ENCODE assay signal across 13 mouse cellular contexts in the genomic region with DNA sequence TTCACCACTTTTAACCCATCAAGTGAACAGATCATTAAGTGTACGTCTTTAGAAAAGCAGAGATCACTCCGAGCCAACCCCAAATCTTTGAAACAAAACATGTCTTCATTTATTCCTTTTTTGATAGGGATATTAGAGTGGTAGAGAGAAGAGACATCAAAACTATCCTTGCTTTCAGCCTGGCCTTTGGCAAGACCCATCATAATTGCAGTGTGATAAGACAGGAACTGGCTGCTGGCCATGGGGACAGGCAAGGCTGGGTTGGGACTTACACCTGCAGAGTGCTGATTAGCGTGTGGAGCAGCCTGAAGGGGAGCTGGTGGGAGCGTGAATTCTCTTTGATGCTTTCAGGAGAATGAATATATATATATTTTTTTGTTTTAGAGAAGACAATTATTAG. TPM values are rescaled to one million over a fixed set of nuclear protein-coding genes. Genes with fewer than 3 reads are reported as not detected.
DNase-seq lines count a peak whose midpoint lies in the region; ATAC-seq lines count a peak whose summit lies in the region.
"Had no signal": no experiment of that assay in that cellular context is flagged by ENCODE, and none has a peak within 500 bp of the region (broad histone marks: within the 10 kb centered on the region; RNA-seq: fewer than 3 reads in every experiment).

No protein-coding gene starts in this region.

- H3K27me3 ChIP-seq in hindbrain, embryonic 10.5 days (ENCODE audit: insufficient read depth, poor library complexity, severe bottlenecking): peaks cover 33% of the 10 kb centered on the region
- H3K27me3 ChIP-seq in hindbrain, embryonic 11.5 days (ENCODE audit: control insufficient read depth, insufficient read depth, low read length): no peaks in the 10 kb centered on the region
- no peaks in the 10 kb centered on the region for H3K27me3 ChIP-seq in forebrain, embryonic 14.5 days (replicated peaks; ENCODE audit: control insufficient read depth, insufficient read depth, low read length)

- no peaks in the 10 kb centered on the region for H3K9me3 ChIP-seq in hindbrain, embryonic 10.5 days
- no peaks in the 10 kb centered on the region for H3K9me3 ChIP-seq in hindbrain, embryonic 11.5 days (ENCODE audit: control insufficient read depth, low read length)
- no peaks in the 10 kb centered on the region for H3K9me3 ChIP-seq in forebrain, embryonic 14.5 days (replicated peaks; ENCODE audit: control insufficient read depth, low read length)

- H3K27ac ChIP-seq in hindbrain, embryonic 10.5 days: 0 out of 2 replicates have a peak overlapping the region, but pooled peaks have one; percentile 60
- no peak overlapping the region for H3K27ac ChIP-seq in hindbrain, embryonic 11.5 days (ENCODE audit: low read depth, low read length)
- H3K27ac ChIP-seq in forebrain, embryonic 14.5 days (ENCODE audit: low read depth, low read length): 0 out of 2 replicates have a peak overlapping the region, but pooled peaks have one; percentile 44
- H3K27ac ChIP-seq: heart, adult 2 months had no signal

- ATAC-seq in hindbrain, embryonic 11.5 days (ENCODE audit: low FRiP score): no peak
- peak; percentile 33 for ATAC-seq in forebrain, embryonic 14.5 days
- peak; percentile 93 for ATAC-seq in megakaryocyte progenitor cell, adult 5-6 weeks (replicated peaks; ENCODE audit: poor library complexity)
- ATAC-seq: CD4-positive, CD25-positive, alpha-beta regulatory T cell, adult 4 months; inflammation-experienced regulatory T-cells, adult 6 months had no signal

- H3K4me2 ChIP-seq in hindbrain, embryonic 11.5 days (replicated peaks; ENCODE audit: low read depth, low read length): no peak overlapping the region
- no peak overlapping the region for H3K4me2 ChIP-seq in forebrain, embryonic 14.5 days (ENCODE audit: low read length)

- H3K4me1 ChIP-seq in hindbrain, embryonic 10.5 days (replicated peaks): peaks cover 62% of the 10 kb centered on the region
- peaks cover 6% of the 10 kb centered on the region for H3K4me1 ChIP-seq in hindbrain, embryonic 11.5 days (replicated peaks; ENCODE audit: control insufficient read depth, insufficient read depth, low read length)
- peaks cover 50% of the 10 kb centered on the region for H3K4me1 ChIP-seq in forebrain, embryonic 14.5 days (ENCODE audit: control insufficient read depth, insufficient read depth, low read length)

- DNase-seq in hindbrain, embryonic 10.5 days (ENCODE audit: low spot score): no peak
- DNase-seq in hindbrain, embryonic 11.5 days (ENCODE audit: low spot score): no peak
- peak; percentile 19 for DNase-seq in c-Kit-negative CD71-positive TER-119-positive erythroid progenitor cells, embryonic 14.5 days (ENCODE audit: low read depth, low spot score)
- peak; percentile 57 for DNase-seq in forebrain, embryonic 14.5 days (ENCODE audit: low spot score)
- no peak for DNase-seq in kidney, postnatal 14 days
- no peak for DNase-seq in urinary bladder, postnatal 10 days (ENCODE audit: low spot score)
- DNase-seq in kidney, postnatal 25 days: no peak
- DNase-seq: cerebellum, postnatal 36 days; thymus, postnatal 4 days had no signal

- no peaks in the 10 kb centered on the region for H3K36me3 ChIP-seq in hindbrain, embryonic 10.5 days
- H3K36me3 ChIP-seq in hindbrain, embryonic 11.5 days (ENCODE audit: control insufficient read depth, insufficient read depth, low read length): no peaks in the 10 kb centered on the region
- H3K36me3 ChIP-seq in forebrain, embryonic 14.5 days (ENCODE audit: control insufficient read depth, insufficient read depth, low read length): no peaks in the 10 kb centered on the region

- no peak overlapping the region for H3K9ac ChIP-seq in hindbrain, embryonic 11.5 days (ENCODE audit: low read depth, low read length)
- H3K9ac ChIP-seq in forebrain, embryonic 14.5 days (ENCODE audit: low read length): no peak overlapping the region

- no peak overlapping the region for H3K4me3 ChIP-seq in hindbrain, embryonic 10.5 days
- no peak overlapping the region for H3K4me3 ChIP-seq in hindbrain, embryonic 11.5 days (ENCODE audit: low read depth, low read length)
- no peak overlapping the region for H3K4me3 ChIP-seq in forebrain, embryonic 14.5 days (ENCODE audit: low read depth, low read length)
- H3K4me3 ChIP-seq: heart, adult 2 months had no signal

- 63% methylated on average over 4 of the region's 4 CpGs for WGBS in hindbrain, embryonic 10.5 days
- 60% methylated on average over 4 of the region's 4 CpGs for WGBS in hindbrain, embryonic 11.5 days
- 20% methylated on average over 4 of the region's 4 CpGs for WGBS in forebrain, embryonic 14.5 days

RNA-seq across cellular contexts. Expression of gene Parp11, which starts 2.2 kb away (rescaled TPM):
- polyA plus RNA-seq in hindbrain, embryonic 10.5 days (2016; fragmentation: Nextera tagmentation; extraction: Ambion mirVana): 35.7 and 43.6 TPM in 2 replicates
- 59.7 and 61.1 TPM in 2 replicates for polyA plus RNA-seq in hindbrain, embryonic 11.5 days (2014; fragmentation: Nextera tagmentation; extraction: Ambion mirVana)
- 83.3 and 90.2 TPM in 2 replicates for polyA plus RNA-seq in forebrain, embryonic 14.5 days (2014; fragmentation: Nextera tagmentation; extraction: Ambion mirVana)
- total RNA-seq in megakaryocyte progenitor cell, adult 5-6 weeks (2015): 12.4 and 14.0 TPM in 2 replicates
- 18.2 and 35.1 TPM in 2 replicates for total RNA-seq in megakaryocyte progenitor cell, adult 5-6 weeks (2017)

Comparison
In these comparisons a context has a peak if more than half of its experiments do, and no peak if none do; other contexts are left out.
1. DNase-seq: peak in c-Kit-negative CD71-positive TER-119-positive erythroid progenitor cells, embryonic 14.5 days (single experiment) and forebrain, embryonic 14.5 days (single experiment); none in hindbrain, embryonic 10.5 days (single experiment), hindbrain, embryonic 11.5 days (single experiment), kidney, postnatal 14 days (single experiment), urinary bladder, postnatal 10 days (single experiment) and kidney, postnatal 25 days (0 of 2).